Mouse (Mus musculus) heart, adult 11 months (tissue): ENCODE data around the gene Tmem239.

Source experiments
- DNase-seq: peaks from one replicate; pipeline ENCODE4 v3.0.0; 2022

Tmem239 gene

DNA sequence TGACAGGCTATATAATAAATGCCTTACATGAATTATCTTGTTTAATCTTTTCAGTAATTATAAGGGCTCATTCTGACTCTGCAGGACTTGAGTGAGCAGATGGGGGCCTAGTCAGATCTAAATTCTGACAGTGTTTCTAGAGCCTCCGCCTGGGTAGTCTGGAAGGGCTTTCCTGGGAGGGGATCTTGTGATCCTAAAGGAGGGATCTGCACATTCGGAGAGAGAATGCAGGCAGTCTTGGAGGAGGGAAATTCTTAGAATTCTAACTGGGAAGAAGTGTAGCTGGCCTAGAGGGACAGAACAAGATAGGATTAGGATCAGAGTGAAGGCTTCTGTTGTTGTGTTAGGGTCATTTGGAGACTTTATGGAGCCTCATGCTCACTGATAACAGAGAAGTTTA lies 46.0 kb downstream of the Tmem239 start:
- peak; percentile 52 for DNase-seq

DNA sequence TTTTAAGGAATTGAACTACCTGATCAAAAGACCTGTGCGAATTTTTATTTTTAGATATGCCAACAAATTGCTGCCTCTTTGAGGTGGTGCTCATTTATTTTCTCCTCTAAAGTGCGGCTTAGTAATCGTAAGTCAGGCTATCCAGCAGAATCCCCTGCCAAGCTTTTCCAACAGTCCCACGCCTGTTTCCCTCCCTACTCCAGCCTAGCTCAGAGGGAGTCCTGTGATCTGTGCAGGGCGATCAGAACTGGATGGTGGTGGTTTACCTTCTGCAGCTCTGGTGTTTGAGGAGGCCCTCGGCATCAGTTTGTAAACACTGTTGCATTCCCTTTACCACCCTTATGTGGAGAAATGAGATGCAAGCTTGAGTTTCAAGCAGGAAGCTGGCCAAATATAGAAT lies 47.1 kb downstream of the Tmem239 start:
- peak; percentile 90 for DNase-seq

DNA sequence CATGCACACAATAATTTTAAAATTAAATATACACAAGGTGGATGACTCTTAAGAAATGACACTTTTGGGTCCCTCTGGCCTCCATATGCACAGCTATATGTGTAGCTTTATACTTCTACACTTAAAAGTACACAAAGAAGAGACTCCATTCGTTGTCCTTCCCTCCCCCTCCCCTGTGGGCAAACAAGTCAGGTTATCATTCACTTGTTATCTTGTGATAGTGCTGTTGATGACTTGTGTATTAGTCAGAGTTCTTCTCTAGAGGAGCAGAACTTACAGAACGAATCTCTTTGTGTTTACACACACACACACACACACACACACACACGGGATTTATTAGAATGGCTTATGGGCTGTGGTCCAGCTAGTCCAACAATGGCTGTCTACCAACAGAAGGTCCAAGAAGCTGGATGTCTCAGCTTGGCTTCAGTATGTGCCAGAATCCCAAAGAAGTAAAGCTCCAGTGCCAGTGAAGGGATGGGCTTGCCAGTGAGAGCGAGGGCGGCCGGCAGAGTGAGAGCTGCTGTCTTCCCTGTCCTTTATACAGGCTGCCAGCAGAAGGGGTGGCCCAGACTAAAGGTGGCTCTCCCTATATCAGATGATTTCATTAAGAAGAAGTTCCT lies 48.6 kb downstream of the Tmem239 start:
- no peak for DNase-seq
